Mouse (Mus musculus): ENCODE results near the gene Pomgnt1. TPM values are rescaled to one million over a fixed set of nuclear protein-coding genes. Genes with fewer than 3 reads are reported as not detected.

Pomgnt1 gene
- total RNA-seq, 1 experiment from 2014 or later, result 14.2 TPM

DNA sequence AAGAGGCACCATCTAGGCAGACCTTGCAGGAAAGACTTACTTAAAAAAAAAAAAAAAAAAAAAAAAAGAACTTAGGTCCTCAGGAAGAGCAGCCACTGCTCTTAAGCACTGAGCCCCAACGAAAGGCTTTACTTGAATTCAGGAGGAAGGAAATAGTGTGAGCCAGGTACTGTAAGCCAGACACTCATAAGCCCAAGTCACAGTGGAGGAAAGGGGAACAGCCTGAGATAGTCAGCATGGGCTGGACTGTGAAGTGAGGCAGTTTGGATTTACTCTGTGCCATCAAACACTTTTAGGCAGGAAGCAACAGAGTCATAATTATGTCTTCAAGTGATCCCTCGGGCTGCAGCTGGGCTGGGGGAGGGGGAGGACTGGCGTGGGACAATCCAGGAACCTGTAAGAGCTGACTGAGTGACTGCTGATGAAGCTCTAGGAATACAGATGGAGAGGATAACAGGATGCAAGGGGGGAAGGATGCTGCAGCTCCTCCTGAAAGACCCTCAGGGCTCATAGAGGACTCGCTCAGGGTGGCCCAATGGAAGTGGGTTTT lies 68.7 kb downstream of the Pomgnt1 start:
- ATAC-seq (replicated peaks in 1 of 2; ENCODE audit: insufficient read depth in 1 of 2, low FRiP score in 2 of 2, low TSS enrichment in 1 of 2, low read depth in 1 of 2, poor library complexity in 2 of 2, severe bottlenecking in 2 of 2), result peak; percentile 77 to 91; a peak in 3 of 4 replicates

DNA sequence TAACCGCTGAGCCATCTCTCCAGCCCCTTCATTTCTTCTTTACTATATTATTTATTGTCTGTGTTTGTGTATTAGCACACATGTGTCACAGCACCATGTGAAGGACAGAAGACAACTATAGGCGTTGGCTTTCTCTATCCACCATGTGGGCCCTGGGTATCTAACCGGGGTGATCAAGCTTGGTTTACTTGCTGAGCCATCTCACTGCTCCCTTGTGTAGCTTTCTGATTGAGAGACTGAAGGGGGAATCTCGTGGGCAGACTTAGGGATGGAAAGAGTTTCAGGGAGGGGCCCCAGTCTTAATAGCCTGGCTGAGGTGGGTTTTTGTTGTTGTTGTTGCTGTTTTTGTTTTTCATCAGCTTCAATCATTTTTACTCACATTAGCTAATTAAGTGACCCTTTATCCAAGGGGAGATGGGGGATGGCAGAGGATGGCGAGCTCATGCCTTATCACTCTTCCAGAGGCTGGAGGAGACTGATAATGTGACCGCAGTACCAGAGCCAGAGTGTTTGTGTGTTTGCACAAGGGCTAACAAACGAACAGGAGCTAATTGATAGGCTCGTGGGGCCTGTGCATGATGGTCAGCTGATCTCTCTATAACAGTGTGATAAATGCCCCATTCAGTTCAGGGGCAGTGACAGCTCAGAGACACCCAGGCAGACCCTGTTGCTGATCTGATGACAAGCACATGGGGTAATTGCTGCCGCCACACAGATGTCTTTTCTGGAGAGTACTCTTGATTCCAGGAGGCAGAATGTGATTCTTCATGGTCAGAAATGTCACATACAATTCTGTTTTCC lies 70.1 kb downstream of the Pomgnt1 start:
- ATAC-seq (replicated peaks in 1 of 2; ENCODE audit: insufficient read depth in 1 of 2, low FRiP score in 2 of 2, low TSS enrichment in 1 of 2, low read depth in 1 of 2, poor library complexity in 2 of 2, severe bottlenecking in 2 of 2), result no peak

DNA sequence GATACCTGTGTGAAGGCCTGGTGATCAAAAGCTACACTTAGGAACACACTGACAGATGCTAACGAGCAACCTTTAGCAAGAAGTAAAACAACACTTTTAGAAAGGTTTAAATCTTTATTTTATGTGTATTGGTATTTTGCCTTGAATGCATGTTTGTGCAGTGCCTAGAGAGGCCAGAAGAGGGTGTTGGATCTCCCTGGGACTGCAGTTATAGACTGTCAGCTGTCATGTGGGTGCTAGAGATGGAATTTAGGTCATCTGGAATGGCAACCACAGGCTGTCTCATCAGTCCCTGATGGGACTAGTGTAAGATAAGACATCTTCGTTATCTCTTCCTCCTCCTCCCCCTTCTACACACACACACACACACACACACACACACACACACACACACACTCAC lies 74.8 kb downstream of the Pomgnt1 start:
- no peak for ATAC-seq (replicated peaks in 1 of 2; ENCODE audit: insufficient read depth in 1 of 2, low FRiP score in 2 of 2, low TSS enrichment in 1 of 2, low read depth in 1 of 2, poor library complexity in 2 of 2, severe bottlenecking in 2 of 2)

DNA sequence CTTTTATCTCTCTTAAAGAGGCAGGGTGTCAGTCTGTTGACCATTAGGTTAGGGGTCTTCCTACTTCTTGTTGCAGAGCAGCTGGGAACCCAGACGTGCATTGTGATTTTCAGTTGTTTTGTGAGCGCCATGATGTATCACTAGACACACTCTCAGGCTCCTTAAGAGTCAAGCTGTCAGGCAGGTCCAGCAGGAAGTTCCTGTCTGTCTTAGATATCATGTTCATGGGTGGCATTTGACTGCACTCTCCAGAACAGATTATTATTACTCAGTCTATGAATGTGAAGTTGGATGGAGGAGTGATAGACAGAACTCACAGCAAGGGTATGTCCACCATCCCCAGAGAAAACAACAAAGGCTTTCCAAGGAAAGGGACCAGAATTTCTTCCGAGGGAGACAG lies 80.8 kb downstream of the Pomgnt1 start:
- no peak for ATAC-seq (replicated peaks in 1 of 2; ENCODE audit: insufficient read depth in 1 of 2, low FRiP score in 2 of 2, low TSS enrichment in 1 of 2, low read depth in 1 of 2, poor library complexity in 2 of 2, severe bottlenecking in 2 of 2)

DNA sequence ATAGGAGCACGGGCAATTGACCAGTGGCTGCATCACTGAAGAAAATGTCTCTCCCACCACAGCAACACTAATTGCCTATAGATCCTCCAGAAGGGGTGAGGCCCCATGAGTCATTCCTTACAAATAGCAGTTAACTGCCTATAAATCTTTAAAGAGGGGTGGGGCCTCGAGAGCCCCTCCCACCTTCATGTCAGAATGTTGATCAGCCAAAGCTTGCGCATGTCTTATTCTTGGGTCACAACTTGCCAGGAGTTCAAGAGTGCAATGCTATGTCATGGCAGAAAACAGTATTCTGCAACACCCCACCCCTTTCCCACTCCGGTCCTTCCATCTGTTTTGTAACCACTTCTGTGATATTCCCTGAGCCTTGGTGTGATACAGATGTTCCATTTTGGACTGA lies 82.9 kb downstream of the Pomgnt1 start:
- no peak for ATAC-seq (replicated peaks in 1 of 2; ENCODE audit: insufficient read depth in 1 of 2, low FRiP score in 2 of 2, low TSS enrichment in 1 of 2, low read depth in 1 of 2, poor library complexity in 2 of 2, severe bottlenecking in 2 of 2)

DNA sequence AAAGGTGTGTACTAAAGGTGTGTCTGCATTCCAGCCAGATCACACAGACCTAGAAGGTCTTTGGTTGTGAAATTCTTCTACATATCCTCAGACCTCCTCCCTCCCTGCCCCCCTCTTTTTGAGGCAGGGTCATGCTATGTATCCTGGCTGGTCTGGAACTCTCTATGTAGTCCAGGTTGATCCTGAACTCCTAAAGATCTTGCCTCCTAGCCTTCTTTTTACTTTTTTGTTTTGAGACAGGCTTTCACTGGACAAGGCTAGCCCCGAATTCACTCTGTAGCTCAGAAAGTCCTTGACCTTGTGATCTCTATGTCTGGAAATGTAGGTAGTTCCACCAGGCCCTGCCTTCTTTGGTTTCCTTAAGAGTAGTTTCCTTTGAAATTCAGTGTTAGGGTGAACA lies 85.3 kb downstream of the Pomgnt1 start:
- no peak for ATAC-seq (replicated peaks in 1 of 2; ENCODE audit: insufficient read depth in 1 of 2, low FRiP score in 2 of 2, low TSS enrichment in 1 of 2, low read depth in 1 of 2, poor library complexity in 2 of 2, severe bottlenecking in 2 of 2)

Other genes starting within 250 kb of the Pomgnt1 start
- not detected in 2 replicates for gene Kncn, start 239.4 kb upstream of the Pomgnt1 start, total RNA-seq (2017)
- not detected in 2 replicates for gene 6430628N08Rik, start 233.2 kb upstream of the Pomgnt1 start, total RNA-seq (2017)
- not detected in 2 replicates for gene Dmbx1, start 183.9 kb upstream of the Pomgnt1 start, total RNA-seq (2017)
- gene Faah, start 105.9 kb upstream of the Pomgnt1 start, total RNA-seq (2017), result 10.6 and 20.4 TPM in 2 replicates
- gene Nsun4, start 70.0 kb upstream of the Pomgnt1 start, total RNA-seq (2017), result 12.1 and 21.3 TPM in 2 replicates
- 259 and 445 TPM in 2 replicates for gene Uqcrh, start 48.8 kb upstream of the Pomgnt1 start, total RNA-seq (2017)
- 11.8 and 20.5 TPM in 2 replicates for gene Lrrc41, start 48.6 kb upstream of the Pomgnt1 start, total RNA-seq (2017)
- 16.8 and 17.9 TPM in 2 replicates for gene Rad54l, start 150 bp upstream of the Pomgnt1 start, total RNA-seq (2017)
- 2.7 and 2.9 TPM in 2 replicates for gene Lurap1, start 27.5 kb downstream of the Pomgnt1 start, total RNA-seq (2017)
- gene Tspan1, start 43.8 kb downstream of the Pomgnt1 start, total RNA-seq (2017), result not detected in 2 replicates
- not detected in 2 replicates for gene 1700042G07Rik, start 49.5 kb downstream of the Pomgnt1 start, total RNA-seq (2017)
- not detected in 2 replicates for gene Gm49337, start 49.5 kb downstream of the Pomgnt1 start, total RNA-seq (2017)
- 0.75 and 3.7 TPM in 2 replicates for gene Pik3r3, start 97.8 kb downstream of the Pomgnt1 start, total RNA-seq (2017)